Mouse (Mus musculus): ENCODE measurements around the gene Farp2.

DNA sequence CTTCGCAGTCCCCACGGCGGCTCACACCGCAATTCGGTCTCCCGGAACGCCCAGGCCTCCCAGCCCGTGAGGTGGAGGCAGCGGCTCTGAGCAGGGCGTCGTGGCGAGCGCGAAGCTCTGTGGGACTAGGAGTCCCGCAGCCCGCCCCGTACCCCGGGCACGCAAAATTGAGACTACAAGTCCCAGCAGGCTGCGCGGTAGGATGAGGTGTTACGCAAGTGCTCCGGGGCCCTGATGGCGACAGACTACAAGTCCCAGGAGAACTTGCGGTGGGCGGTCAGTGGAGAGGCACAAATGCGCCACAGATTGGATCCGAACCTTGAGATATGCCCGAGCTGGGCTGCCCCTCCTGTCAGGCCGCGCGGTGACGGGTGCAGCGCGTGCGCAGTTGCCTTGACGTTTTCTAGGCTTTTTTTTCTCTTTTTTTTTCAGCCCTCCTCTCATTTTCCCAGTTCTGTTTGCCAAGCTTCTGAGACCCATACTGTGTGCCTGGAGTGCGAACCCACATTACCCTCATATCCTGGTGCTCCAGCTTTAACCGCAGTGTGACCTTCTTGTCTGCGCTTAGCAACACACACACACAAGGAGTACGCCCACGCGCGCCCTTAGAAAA lies 123.8 kb downstream of the Farp2 start:
- no peak for TF ChIP-seq CTCF (IDR thresholded peaks at IDR 0.05; ENCODE audit: low read depth)
- TF ChIP-seq EP300 (IDR thresholded peaks at IDR 0.05; ENCODE audit: low read depth) = 0 out of 2 replicates have a peak, but pooled peaks have one; percentile 16
